8 mouse cellular contexts compared by ENCODE assay signal in genomic region chr2:131561891-131562585, GRCm38 (mm10). TPM values are rescaled to one million over a fixed set of nuclear protein-coding genes. Genes with fewer than 3 reads are reported as not detected.
DNase-seq lines count a peak whose midpoint lies in the region; ATAC-seq lines count a peak whose summit lies in the region.

Adra1d (minus strand) TSS chr2:131562283.

- H3K9me3 ChIP-seq in lung, embryonic 15.5 days = no peaks in the 10 kb centered on the region
- H3K9me3 ChIP-seq in heart, embryonic 15.5 days (replicated peaks) = no peaks in the 10 kb centered on the region
- H3K9me3 ChIP-seq in midbrain, embryonic 14.5 days (ENCODE audit: control insufficient read depth, low read length) = no peaks in the 10 kb centered on the region

- peaks cover 15% of the 10 kb centered on the region for H3K4me1 ChIP-seq in lung, embryonic 15.5 days
- peaks cover 7% of the 10 kb centered on the region; the same call in 1 of the 2 replicates for H3K4me1 ChIP-seq in brown adipose tissue, adult 24 weeks (ENCODE audit: control insufficient read depth, insufficient read depth, insufficient read length, low read length)
- peaks cover 23% of the 10 kb centered on the region for H3K4me1 ChIP-seq in heart, embryonic 15.5 days (replicated peaks)
- peaks cover 7% of the 10 kb centered on the region; the same call in 1 of the 2 replicates for H3K4me1 ChIP-seq in midbrain, embryonic 14.5 days (ENCODE audit: control insufficient read depth, insufficient read depth, low read length)

- WGBS in lung, embryonic 15.5 days = under 1% methylated on average over 64 of the region's 82 CpGs
- 1% methylated on average over 71 of the region's 82 CpGs for WGBS in heart, embryonic 15.5 days
- 1% methylated on average over 65 of the region's 82 CpGs for WGBS in midbrain, embryonic 14.5 days

- peak within 1 kb of the TSS; percentile 38 for H3K9ac ChIP-seq in lung, embryonic 15.5 days
- peak within 1 kb of the TSS; percentile 57 for H3K9ac ChIP-seq in heart, embryonic 15.5 days
- peak within 1 kb of the TSS; percentile 39; the same call in 1 of the 2 replicates for H3K9ac ChIP-seq in midbrain, embryonic 14.5 days (replicated peaks; ENCODE audit: low read length)

- H3K27ac ChIP-seq in lung, embryonic 15.5 days = no peak within 1 kb of the TSS
- peak within 1 kb of the TSS; percentile 57 for H3K27ac ChIP-seq in brown adipose tissue, adult 24 weeks (replicated peaks; ENCODE audit: low read depth, low read length)
- H3K27ac ChIP-seq in heart, embryonic 15.5 days = 0 out of 2 replicates have a peak within 1 kb of the TSS, but pooled peaks have one; percentile 2
- H3K27ac ChIP-seq in midbrain, embryonic 14.5 days (replicated peaks; ENCODE audit: low read depth, low read length) = no peak within 1 kb of the TSS

- H3K4me3 ChIP-seq in lung, embryonic 15.5 days = peak within 1 kb of the TSS; percentile 47
- H3K4me3 ChIP-seq in brown adipose tissue, adult 24 weeks (ENCODE audit: insufficient read depth, low read depth, low read length) = peak within 1 kb of the TSS; percentile 67
- H3K4me3 ChIP-seq in heart, embryonic 15.5 days = peak within 1 kb of the TSS; percentile 68
- H3K4me3 ChIP-seq in midbrain, embryonic 14.5 days (replicated peaks; ENCODE audit: low read depth, low read length) = peak within 1 kb of the TSS; percentile 43

- H3K36me3 ChIP-seq in lung, embryonic 15.5 days = no peaks in the 10 kb centered on the region
- H3K36me3 ChIP-seq in heart, embryonic 15.5 days = no peaks in the 10 kb centered on the region
- no peaks in the 10 kb centered on the region for H3K36me3 ChIP-seq in midbrain, embryonic 14.5 days (ENCODE audit: control insufficient read depth, insufficient read depth, low read length)

- peak within 1 kb of the TSS; percentile 87 for H3K4me2 ChIP-seq in lung, embryonic 15.5 days
- H3K4me2 ChIP-seq in heart, embryonic 15.5 days = peak within 1 kb of the TSS; percentile 92
- peak within 1 kb of the TSS; percentile 72 for H3K4me2 ChIP-seq in midbrain, embryonic 14.5 days (ENCODE audit: low read length)

- DNase-seq in lung, postnatal 4 days = no peak
- no peak for DNase-seq in layer of hippocampus, postnatal 14 days (ENCODE audit: low spot score in 2 of 2)
- peak; percentile 44 for DNase-seq in midbrain, embryonic 14.5 days
- no peak for DNase-seq in thymus, postnatal 10 days (ENCODE audit: low spot score in 2 of 2)
- DNase-seq in cerebellum, adult 11-12 months = no peak

- ATAC-seq in lung, embryonic 15.5 days (ENCODE audit: borderline replicate concordance, extremely low read depth, low FRiP score, low TSS enrichment) = peak; percentile 60; the same call in 1 of the 2 replicates
- peak; percentile 75 for ATAC-seq in heart, embryonic 15.5 days (replicated peaks; ENCODE audit: insufficient number of reproducible peaks, insufficient read depth, low FRiP score, low read depth)
- peak; percentile 12; the same call in 1 of the 2 replicates for ATAC-seq in midbrain, embryonic 14.5 days (ENCODE audit: low FRiP score, low TSS enrichment)

- H3K27me3 ChIP-seq in lung, embryonic 15.5 days = peaks cover 81% of the 10 kb centered on the region
- peaks cover 73% of the 10 kb centered on the region for H3K27me3 ChIP-seq in heart, embryonic 15.5 days
- H3K27me3 ChIP-seq in midbrain, embryonic 14.5 days (ENCODE audit: control insufficient read depth, insufficient read depth, low read length) = peaks cover 58% of the 10 kb centered on the region

RNA-seq across cellular contexts. Expression of gene Adra1d, which starts in this region (rescaled TPM):
- polyA plus RNA-seq in lung, embryonic 15.5 days (2015; fragmentation: Nextera tagmentation; extraction: Ambion mirVana) = 3.4 and 3.9 TPM in 2 replicates
- polyA plus RNA-seq in brown adipose tissue, adult 24 weeks (2012; ENCODE audit: insufficient read depth, insufficient read length, missing spikeins) = 5.4 and 8.7 TPM in 2 replicates
- polyA plus RNA-seq in heart, embryonic 15.5 days (2015; fragmentation: Nextera tagmentation; extraction: Ambion mirVana) = 0.62 and 1.7 TPM in 2 replicates
- total RNA-seq in layer of hippocampus, postnatal 14 days (2021) = 10 to 100 TPM; 81.9 to 84.1 TPM
- polyA plus RNA-seq in midbrain, embryonic 14.5 days (2014; fragmentation: Nextera tagmentation; extraction: Ambion mirVana) = not detected in 2 replicates

Comparison
In these comparisons a context has a peak if more than half of its experiments do, and no peak if none do; other contexts are left out.
1. Peak in DNase-seq, ATAC-seq, H3K4me3 ChIP-seq, H3K9ac ChIP-seq and H3K4me2 ChIP-seq in midbrain, embryonic 14.5 days; RNA of the gene not detected or under 1 TPM.
2. ATAC-seq: peak in every context shown above with its lines; median percentile 75 in heart, embryonic 15.5 days; 60 in lung, embryonic 15.5 days; 12 in midbrain, embryonic 14.5 days.
3. H3K27ac ChIP-seq: peak in brown adipose tissue, adult 24 weeks (single experiment) and heart, embryonic 15.5 days (single experiment); none in lung, embryonic 15.5 days (single experiment) and midbrain, embryonic 14.5 days (single experiment).
4. Peak in every context shown above with its lines, with median percentiles within 50 percentile points of each other: H3K4me2 ChIP-seq, H3K4me3 ChIP-seq and H3K9ac ChIP-seq.